ENCODE assay signal across 21 mouse cellular contexts in genomic region chr13:52114962-52115361, GRCm38 (mm10).
DNase-seq lines count a peak whose midpoint lies in the region; ATAC-seq and TF ChIP-seq lines count a peak whose summit lies in the region.
"Had no signal": no experiment of that assay in that cellular context is flagged by ENCODE, and none has a peak within 500 bp of the region (broad histone marks: within the 10 kb centered on the region; RNA-seq: fewer than 3 reads in every experiment).

No protein-coding gene starts in this region.

- no peak for ATAC-seq in kidney, embryonic 16.5 days (ENCODE audit: low FRiP score, low TSS enrichment)
- ATAC-seq: hindbrain, embryonic 16.5 days; intestine, postnatal 0 days; midbrain, embryonic 13.5 days had no signal

- TF ChIP-seq POLR2A in myocyte (IDR thresholded peaks at IDR 0.05; ENCODE audit: insufficient read length, low read depth), result no peak

- H3K27ac ChIP-seq in gastrocnemius, adult 2 months, result no peak overlapping the region
- no peak overlapping the region for H3K27ac ChIP-seq in kidney, embryonic 16.5 days (ENCODE audit: low read length)
- H3K27ac ChIP-seq: forebrain, embryonic 12.5 days; limb, embryonic 13.5 days; liver, embryonic 13.5 days; macrophage; midbrain, embryonic 13.5 days had no signal

- no peaks in the 10 kb centered on the region for H3K27me3 ChIP-seq in myocyte (ENCODE audit: control insufficient read depth, insufficient read depth, insufficient read length)
- H3K27me3 ChIP-seq in kidney, embryonic 16.5 days (ENCODE audit: insufficient read depth, low read length), result no peaks in the 10 kb centered on the region
- H3K27me3 ChIP-seq: liver, embryonic 13.5 days had no signal

- H3K79me2 ChIP-seq in myocyte (ENCODE audit: control insufficient read depth, insufficient read depth), result no peaks in the 10 kb centered on the region

- TF ChIP-seq CTCF in gastrocnemius, adult 2 months (IDR thresholded peaks at IDR 0.05), result no peak

- no peaks in the 10 kb centered on the region for H3K36me3 ChIP-seq in myocyte (ENCODE audit: control insufficient read depth, insufficient read depth)
- no peaks in the 10 kb centered on the region for H3K36me3 ChIP-seq in kidney, embryonic 16.5 days (ENCODE audit: insufficient read depth, low read length)
- H3K36me3 ChIP-seq: forebrain, embryonic 12.5 days; limb, embryonic 13.5 days; liver, embryonic 13.5 days; midbrain, embryonic 13.5 days had no signal

- H3ac ChIP-seq in myocyte (ENCODE audit: control insufficient read depth, insufficient read length), result no peak overlapping the region

- H3K4me1 ChIP-seq in kidney, embryonic 16.5 days (ENCODE audit: insufficient read depth, low read length), result 0 out of 2 replicates have a peak, but pooled peaks cover 5% of the 10 kb centered on the region
- H3K4me1 ChIP-seq: liver, embryonic 13.5 days had no signal

- H3K4me3 ChIP-seq in gastrocnemius, adult 2 months, result no peak overlapping the region
- H3K4me3 ChIP-seq in myocyte, result no peak overlapping the region
- no peak overlapping the region for H3K4me3 ChIP-seq in kidney, embryonic 16.5 days (ENCODE audit: low read length)
- H3K4me3 ChIP-seq: forebrain, embryonic 12.5 days; limb, embryonic 13.5 days; liver, embryonic 13.5 days; midbrain, embryonic 13.5 days had no signal

- no peak overlapping the region for H3K9ac ChIP-seq in kidney, embryonic 16.5 days (replicated peaks; ENCODE audit: low read length)
- H3K9ac ChIP-seq: forebrain, embryonic 12.5 days; limb, embryonic 13.5 days; liver, embryonic 13.5 days; lung, embryonic 14.5 days; midbrain, embryonic 13.5 days had no signal

- peak overlapping the region; percentile 10 for H3K4me2 ChIP-seq in myocyte (ENCODE audit: low read depth)
- no peak overlapping the region for H3K4me2 ChIP-seq in kidney, embryonic 16.5 days (replicated peaks; ENCODE audit: low read depth, low read length)
- H3K4me2 ChIP-seq: forebrain, embryonic 12.5 days; limb, embryonic 13.5 days; liver, embryonic 13.5 days; lung, embryonic 14.5 days; midbrain, embryonic 13.5 days had no signal

- WGBS in kidney, embryonic 16.5 days, result 83% methylated on average over 6 of the region's 6 CpGs

- intact Hi-C loops in gastrocnemius, adult 2 months (cut with DNase I), result no loop called here

- H3K9me3 ChIP-seq in kidney, embryonic 16.5 days (ENCODE audit: low read length), result no peaks in the 10 kb centered on the region
- H3K9me3 ChIP-seq: forebrain, embryonic 12.5 days; limb, embryonic 13.5 days; liver, embryonic 13.5 days; midbrain, embryonic 13.5 days had no signal

- DNase-seq in gastrocnemius, adult 2 months, result peak; percentile 9
- DNase-seq in gastrocnemius, adult 8-10 months (ENCODE audit: low spot score in 2 of 2), result no peak
- peak; percentile 54 to 57 for DNase-seq in B cell, adult 2 months
- peak; percentile 17 for DNase-seq in c-Kit-positive CD71-negative TER-119-negative erythroid progenitor cells, embryonic 14.5 days (ENCODE audit: low read depth)
- DNase-seq in layer of hippocampus, adult 9-11 months, result no peak
- DNase-seq in c-Kit-positive CD71-positive TER-119-positive erythroid progenitor cells, embryonic 14.5 days (ENCODE audit: low spot score), result no peak
- DNase-seq: cerebellum, adult 9-11 months; gastrocnemius, postnatal 14 days; kidney, postnatal 10 days; liver, embryonic 13.5 days; lung, embryonic 14.5 days; retina, postnatal 1 day; right cerebral cortex, postnatal 4 days had no signal

TF ChIP-seq in myocyte, 11 proteins besides CTCF, POLR2A, EP300 and RAD21:
- TF ChIP-seq SRF (IDR thresholded peaks at IDR 0.05; ENCODE audit: control insufficient read depth, insufficient read length, low read depth) (no peak), MAX (IDR thresholded peaks at IDR 0.05; ENCODE audit: low read depth) (no peak), CEBPB (IDR thresholded peaks at IDR 0.05; ENCODE audit: insufficient read depth, poor library complexity, severe bottlenecking) (no peak), TCF3 (IDR thresholded peaks at IDR 0.05; ENCODE audit: insufficient read length, low read depth) (no peak), MYOG (IDR thresholded peaks at IDR 0.05; ENCODE audit: control insufficient read depth in 1 of 3, insufficient read depth in 1 of 3, insufficient read length in 2 of 3, low read depth in 2 of 3) (no peak), USF1 (IDR thresholded peaks at IDR 0.05; ENCODE audit: low read depth) (peak; percentile 66), REST (IDR thresholded peaks at IDR 0.05; ENCODE audit: insufficient read depth, insufficient read length) (no peak), POLR2AphosphoS2 (IDR thresholded peaks at IDR 0.05; ENCODE audit: insufficient read length, low read depth) (no peak)

Comparison
In these comparisons a context has a peak if more than half of its experiments do, and no peak if none do; other contexts are left out.
1. DNase-seq: peak in gastrocnemius, adult 2 months (single experiment), B cell, adult 2 months (2 of 2) and c-Kit-positive CD71-negative TER-119-negative erythroid progenitor cells, embryonic 14.5 days (single experiment); none in gastrocnemius, adult 8-10 months (0 of 2), layer of hippocampus, adult 9-11 months (single experiment) and c-Kit-positive CD71-positive TER-119-positive erythroid progenitor cells, embryonic 14.5 days (single experiment).